Mouse (Mus musculus): Measurements from ENCODE around the gene Psmd1. TPM values are rescaled to one million over a fixed set of nuclear protein-coding genes. Genes with fewer than 3 reads are reported as not detected.

Gene Psmd1
- polyA plus RNA-seq, 1 experiment from 2014 or later = 198 TPM

- no peaks in the 10 kb centered on the region for H3K4me1 ChIP-seq (ENCODE audit: control insufficient read depth, insufficient read depth, low read length)
- no peaks in the 10 kb centered on the region for H3K36me3 ChIP-seq (ENCODE audit: control insufficient read depth, insufficient read depth, low read length)
- H3K27ac ChIP-seq (ENCODE audit: low read depth, low read length) = no peak overlapping the region
- peaks cover 13% of the 10 kb centered on the region for H3K27me3 ChIP-seq (replicated peaks; ENCODE audit: control insufficient read depth, insufficient read depth, low read length)
- H3K9me3 ChIP-seq (replicated peaks; ENCODE audit: control insufficient read depth, low read length) = peaks cover 6% of the 10 kb centered on the region; the same call in 1 of the 2 replicates
- H3K9ac ChIP-seq (ENCODE audit: low read length) = no peak overlapping the region
- no peak overlapping the region for H3K4me3 ChIP-seq (ENCODE audit: low read depth, low read length)
- no peak overlapping the region for H3K4me2 ChIP-seq (ENCODE audit: low read length)
- WGBS = 98% methylated on average over 3 of the region's 3 CpGs
- no peak for ATAC-seq
- DNase-seq (ENCODE audit: low spot score) = no peak
These were observed 23.4 kb upstream of the Psmd1 start for GRCm38 (mm10) chr1:86040817-86041216.

DNA sequence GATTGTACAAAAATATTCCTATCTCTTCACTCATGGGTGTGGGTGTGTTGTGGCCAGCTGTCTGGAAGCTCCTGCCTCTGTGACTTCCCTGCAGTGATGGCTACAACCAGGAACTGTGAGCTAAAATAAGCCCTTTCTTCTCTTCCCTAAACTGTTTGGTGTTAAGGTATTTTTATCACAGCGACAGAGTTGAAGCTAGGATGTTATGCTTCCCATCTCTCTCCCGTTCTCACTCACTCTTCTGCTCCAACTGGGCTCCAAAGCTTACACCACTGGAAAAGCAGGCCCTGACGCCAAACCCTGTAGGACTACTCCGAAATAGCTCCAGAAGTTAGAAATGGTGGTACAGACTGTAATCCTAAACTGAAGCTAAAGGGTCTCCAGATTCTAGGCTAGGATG, 19.1 kb upstream of the Psmd1 start:
- H3K9me3 ChIP-seq (replicated peaks; ENCODE audit: control insufficient read depth, low read length) = peaks cover 6% of the 10 kb centered on the region; the same call in 1 of the 2 replicates
- H3K9ac ChIP-seq (ENCODE audit: low read length) = no peak overlapping the region
- 0 out of 2 replicates have a peak overlapping the region, but pooled peaks have one; percentile 96 for H3K4me2 ChIP-seq (ENCODE audit: low read length)
- H3K4me3 ChIP-seq (ENCODE audit: low read depth, low read length) = no peak overlapping the region
- H3K27ac ChIP-seq (ENCODE audit: low read depth, low read length) = no peak overlapping the region
- ATAC-seq (no peak), DNase-seq (ENCODE audit: low spot score) (no peak)
- H3K36me3 ChIP-seq (ENCODE audit: control insufficient read depth, insufficient read depth, low read length) = no peaks in the 10 kb centered on the region
- H3K27me3 ChIP-seq (replicated peaks; ENCODE audit: control insufficient read depth, insufficient read depth, low read length) = peaks cover 27% of the 10 kb centered on the region
- WGBS = 66% methylated on average over 4 of the region's 4 CpGs
- no peaks in the 10 kb centered on the region; the same call in 1 of the 2 replicates for H3K4me1 ChIP-seq (ENCODE audit: control insufficient read depth, insufficient read depth, low read length)

- Histone ChIP-seq H3K4me2 (ENCODE audit: low read length) (peak within 1 kb of the TSS; percentile 96), H3K4me3 (ENCODE audit: low read depth, low read length) (peak within 1 kb of the TSS; percentile 53), H3K27me3 (replicated peaks; ENCODE audit: control insufficient read depth, insufficient read depth, low read length) (peaks cover 27% of the 10 kb centered on the region), H3K9ac (ENCODE audit: low read length) (peak within 1 kb of the TSS; percentile 68), H3K36me3 (ENCODE audit: control insufficient read depth, insufficient read depth, low read length) (no peaks in the 10 kb centered on the region), H3K4me1 (ENCODE audit: control insufficient read depth, insufficient read depth, low read length) (no peaks in the 10 kb centered on the region; the same call in 1 of the 2 replicates), H3K27ac (ENCODE audit: low read depth, low read length) (no peak within 1 kb of the TSS), H3K9me3 (replicated peaks; ENCODE audit: control insufficient read depth, low read length) (peaks cover 6% of the 10 kb centered on the region; the same call in 1 of the 2 replicates)
- ATAC-seq (peak; percentile 84), DNase-seq (ENCODE audit: low spot score) (peak; percentile 23)
- under 1% methylated on average over 67 of the region's 110 CpGs for whole genome bisulfite sequencing
These were observed 18.1 kb upstream of the Psmd1 start, which contains the start of gene 2810459M11Rik for GRCm38 (mm10) chr1:86045848-86046805. TSS of gene 2810459M11Rik (plus strand) at chr1:86045863.

GRCm38 (mm10) chr1:86046833-86047563, 17.2 kb upstream of the Psmd1 start:
- DNase-seq (ENCODE audit: low spot score) = no peak
- H3K4me3 ChIP-seq (ENCODE audit: low read depth, low read length) = peak overlapping the region; percentile 53
- no peaks in the 10 kb centered on the region for H3K36me3 ChIP-seq (ENCODE audit: control insufficient read depth, insufficient read depth, low read length)
- 11% methylated on average over 24 of the region's 24 CpGs for WGBS
- H3K27ac ChIP-seq (ENCODE audit: low read depth, low read length) = no peak overlapping the region
- H3K4me1 ChIP-seq (ENCODE audit: control insufficient read depth, insufficient read depth, low read length) = no peaks in the 10 kb centered on the region; the same call in 1 of the 2 replicates
- no peaks in the 10 kb centered on the region for H3K9me3 ChIP-seq (replicated peaks; ENCODE audit: control insufficient read depth, low read length)
- peak overlapping the region; percentile 96 for H3K4me2 ChIP-seq (ENCODE audit: low read length)
- peaks cover 27% of the 10 kb centered on the region for H3K27me3 ChIP-seq (replicated peaks; ENCODE audit: control insufficient read depth, insufficient read depth, low read length)
- H3K9ac ChIP-seq (ENCODE audit: low read length) = peak overlapping the region; percentile 68
- no peak; the same call in 1 of the 2 replicates for ATAC-seq

GRCm38 (mm10) chr1:86048231-86048630, 16.0 kb upstream of the Psmd1 start:
- Histone ChIP-seq H3K36me3 (ENCODE audit: control insufficient read depth, insufficient read depth, low read length) (no peaks in the 10 kb centered on the region), H3K9ac (ENCODE audit: low read length) (no peak overlapping the region), H3K27me3 (replicated peaks; ENCODE audit: control insufficient read depth, insufficient read depth, low read length) (peaks cover 27% of the 10 kb centered on the region), H3K4me1 (ENCODE audit: control insufficient read depth, insufficient read depth, low read length) (no peaks in the 10 kb centered on the region; the same call in 1 of the 2 replicates), H3K4me3 (ENCODE audit: low read depth, low read length) (no peak overlapping the region), H3K9me3 (replicated peaks; ENCODE audit: control insufficient read depth, low read length) (no peaks in the 10 kb centered on the region), H3K4me2 (ENCODE audit: low read length) (no peak overlapping the region), H3K27ac (ENCODE audit: low read depth, low read length) (no peak overlapping the region)
- ATAC-seq (no peak), DNase-seq (ENCODE audit: low spot score) (no peak)
- 86% methylated on average over 4 of the region's 4 CpGs for WGBS

DNA sequence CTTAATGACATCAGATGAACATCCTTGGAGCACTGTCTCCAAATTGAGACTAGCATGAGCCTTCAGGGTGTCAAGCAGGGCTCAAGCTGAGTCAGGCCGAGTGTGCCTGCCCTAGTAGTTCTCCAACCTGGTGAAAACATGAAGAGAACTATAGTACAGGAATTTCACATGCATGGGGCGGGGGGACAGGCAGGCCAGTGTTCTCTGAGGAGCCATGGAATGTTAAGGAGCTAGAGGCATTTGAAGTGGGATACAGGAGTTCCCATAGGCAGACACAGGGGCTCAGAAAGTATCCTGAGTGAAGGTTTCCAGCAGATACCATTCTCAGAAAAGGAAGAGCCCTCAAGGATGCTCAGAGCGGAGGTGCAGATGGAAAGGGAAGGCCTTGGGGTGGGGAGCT, 15.4 kb upstream of the Psmd1 start:
- DNase-seq (ENCODE audit: low spot score) (no peak), ATAC-seq (no peak)
- H3K27ac ChIP-seq (ENCODE audit: low read depth, low read length) = no peak overlapping the region
- H3K9me3 ChIP-seq (replicated peaks; ENCODE audit: control insufficient read depth, low read length) = no peaks in the 10 kb centered on the region
- H3K27me3 ChIP-seq (replicated peaks; ENCODE audit: control insufficient read depth, insufficient read depth, low read length) = peaks cover 27% of the 10 kb centered on the region
- 76% methylated on average over 3 of the region's 3 CpGs for WGBS
- H3K4me3 ChIP-seq (ENCODE audit: low read depth, low read length) = no peak overlapping the region
- H3K4me2 ChIP-seq (ENCODE audit: low read length) = no peak overlapping the region
- H3K4me1 ChIP-seq (ENCODE audit: control insufficient read depth, insufficient read depth, low read length) = no peaks in the 10 kb centered on the region; the same call in 1 of the 2 replicates
- H3K9ac ChIP-seq (ENCODE audit: low read length) = no peak overlapping the region
- H3K36me3 ChIP-seq (ENCODE audit: control insufficient read depth, insufficient read depth, low read length) = no peaks in the 10 kb centered on the region

DNA sequence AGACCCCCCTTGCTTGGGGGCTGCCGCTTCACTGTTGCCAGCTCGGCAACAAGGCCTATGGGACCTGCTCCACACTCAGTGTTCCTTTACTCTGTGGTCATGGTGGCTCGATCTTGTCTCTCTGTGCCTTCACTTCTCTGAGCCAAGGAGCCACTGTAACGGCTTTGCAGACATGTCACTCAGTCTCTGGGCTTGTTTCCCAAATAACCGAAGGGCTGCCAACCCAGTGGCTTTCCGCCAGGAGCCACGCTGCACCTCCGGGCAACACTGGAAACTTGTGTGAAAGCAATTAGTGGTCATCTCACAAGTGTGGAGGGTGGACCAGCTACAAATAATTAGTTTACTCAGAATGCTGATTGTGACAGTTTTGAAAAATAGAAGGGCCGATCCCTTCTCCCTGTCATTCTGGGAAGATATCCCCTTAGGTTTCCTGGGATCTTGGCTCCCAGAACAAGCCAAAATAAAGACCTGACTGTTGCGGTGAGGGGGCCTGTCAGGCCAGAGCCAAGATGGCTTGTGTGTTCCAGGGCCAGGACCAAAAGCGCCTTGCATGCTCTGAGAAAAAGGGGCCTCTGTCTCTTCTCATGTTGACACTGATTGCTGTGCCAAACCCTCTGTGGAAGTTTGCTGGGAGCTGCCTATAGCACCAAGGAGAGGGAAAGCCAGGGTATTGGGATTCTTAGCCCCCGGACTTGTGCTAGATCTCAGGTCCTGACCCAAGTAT, 10.8 kb upstream of the Psmd1 start:
- peak; percentile 89 for DNase-seq (ENCODE audit: low spot score)

GRCm38 (mm10) chr1:86054943-86055342, 9.2 kb upstream of the Psmd1 start:
- Histone ChIP-seq H3K9ac (ENCODE audit: low read length) (no peak overlapping the region), H3K4me1 (ENCODE audit: control insufficient read depth, insufficient read depth, low read length) (peaks cover 7% of the 10 kb centered on the region; the same call in 1 of the 2 replicates), H3K9me3 (replicated peaks; ENCODE audit: control insufficient read depth, low read length) (no peaks in the 10 kb centered on the region), H3K4me3 (ENCODE audit: low read depth, low read length) (no peak overlapping the region), H3K27ac (ENCODE audit: low read depth, low read length) (no peak overlapping the region), H3K4me2 (ENCODE audit: low read length) (no peak overlapping the region), H3K36me3 (ENCODE audit: control insufficient read depth, insufficient read depth, low read length) (no peaks in the 10 kb centered on the region), H3K27me3 (replicated peaks; ENCODE audit: control insufficient read depth, insufficient read depth, low read length) (no peaks in the 10 kb centered on the region)
- 35% methylated on average over 3 of the region's 3 CpGs for WGBS
- DNase-seq (ENCODE audit: low spot score) (no peak), ATAC-seq (no peak)

More for the DNA sequence above, 10.8 kb upstream of the Psmd1 start:
- WGBS = 45% methylated on average over 12 of the region's 12 CpGs
- Histone ChIP-seq H3K4me2 (ENCODE audit: low read length) (no peak overlapping the region), H3K36me3 (ENCODE audit: control insufficient read depth, insufficient read depth, low read length) (no peaks in the 10 kb centered on the region), H3K27ac (ENCODE audit: low read depth, low read length) (peak overlapping the region; percentile 48; the same call in 1 of the 2 replicates), H3K9ac (ENCODE audit: low read length) (no peak overlapping the region), H3K27me3 (replicated peaks; ENCODE audit: control insufficient read depth, insufficient read depth, low read length) (0 out of 2 replicates have a peak, but pooled peaks cover 2% of the 10 kb centered on the region), H3K4me3 (ENCODE audit: low read depth, low read length) (no peak overlapping the region), H3K9me3 (replicated peaks; ENCODE audit: control insufficient read depth, low read length) (no peaks in the 10 kb centered on the region), H3K4me1 (ENCODE audit: control insufficient read depth, insufficient read depth, low read length) (peaks cover 3% of the 10 kb centered on the region; the same call in 1 of the 2 replicates)
- ATAC-seq = peak; percentile 87

All from forebrain, embryonic 14.5 days (tissue).